Mouse (Mus musculus) liver, adult 2 months (tissue): ENCODE measurements around the gene Srbd1.

Source experiments
- CTCF ChIP-seq: fragments of 200-500 bp; IDR thresholded peaks from 2 replicates; pipeline ENCODE4 v1.5.1; 2011; ENCODE audit warnings: low read depth, low read length, control low read depth
- POLR2A ChIP-seq: fragments of 200-500 bp; IDR thresholded peaks from 2 replicates; pipeline ENCODE4 v1.6.1; 2011; ENCODE audit warnings: low read length, control low read depth; ENCODE audit not compliant: insufficient read depth; ENCODE audit errors: extremely low read depth

DNA sequence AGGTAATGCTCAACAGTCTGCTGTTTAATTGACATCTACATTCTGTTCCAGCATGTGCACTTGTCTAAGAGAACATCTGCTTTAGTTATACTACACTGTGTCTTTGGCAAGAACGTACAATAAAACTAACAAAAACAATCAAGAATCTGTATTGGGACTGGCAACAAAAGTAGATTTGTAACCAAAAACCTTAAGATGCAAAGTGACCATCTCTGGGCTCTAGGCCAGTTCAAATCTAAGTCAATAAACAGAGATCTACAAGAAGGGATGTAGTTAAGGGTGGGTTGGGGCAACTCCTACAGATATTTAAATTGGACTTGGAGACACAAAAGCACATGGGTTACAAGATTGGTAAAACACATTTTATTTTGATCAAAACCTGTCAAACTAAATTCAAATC is 53.3 kb downstream of the Srbd1 start:
- TF ChIP-seq CTCF (no peak), POLR2A (no peak)
